Mouse (Mus musculus): ENCODE measurements at regions not wholly inside any gene's neighbourhood (a gene's known extent, or its start where the extent isn't known, plus 50 kb on each side); places are given as distances from the start of the nearest gene placed in this dataset.
A peak's percentile ranks its signal among the peaks of the same experiment; 100 is the strongest.

DNA sequence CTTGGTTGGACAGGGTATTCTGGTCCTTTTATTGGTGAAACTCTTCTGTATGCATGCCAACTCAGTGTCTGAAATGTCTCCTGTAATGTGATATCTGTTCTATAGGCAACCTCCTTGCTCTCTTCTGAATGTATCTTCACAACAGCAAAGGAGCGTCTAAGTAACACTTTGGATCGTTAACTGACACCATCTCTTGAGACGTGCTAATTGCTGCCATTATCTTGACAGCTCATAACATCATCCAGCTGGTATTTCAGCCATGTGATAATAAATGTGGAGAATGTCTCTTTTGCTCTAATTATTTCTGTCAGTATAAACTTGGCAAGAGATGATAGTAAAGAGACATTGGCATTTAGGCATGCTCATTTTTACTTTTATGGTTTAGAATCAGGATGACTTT is 68.8 kb upstream of the Col8a1 start:
- no peak for DNase-seq

GRCm38 (mm10) chr16:57845416-57845815 is 90.9 kb upstream of the Col8a1 start:
- DNase-seq, result no peak

DNA sequence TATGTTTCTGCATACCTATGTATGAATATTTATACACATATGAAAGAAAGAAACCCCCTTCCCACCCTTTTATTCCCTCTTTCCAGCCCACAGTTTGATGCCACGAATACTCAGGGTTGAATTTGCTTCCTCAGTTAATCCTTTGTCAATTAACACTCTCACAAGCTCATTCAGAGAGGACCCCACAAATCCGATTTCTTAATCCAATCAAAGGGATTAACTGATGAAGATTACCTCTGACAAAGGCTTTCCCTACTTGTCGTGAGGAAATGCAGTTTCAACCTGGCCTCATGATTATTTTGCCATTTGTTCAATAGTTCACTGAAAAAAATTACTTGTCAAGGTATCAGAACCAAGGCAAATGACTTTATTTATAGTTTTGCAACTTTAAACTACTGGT is 91.8 kb upstream of the Col8a1 start:
- no peak for DNase-seq

DNA sequence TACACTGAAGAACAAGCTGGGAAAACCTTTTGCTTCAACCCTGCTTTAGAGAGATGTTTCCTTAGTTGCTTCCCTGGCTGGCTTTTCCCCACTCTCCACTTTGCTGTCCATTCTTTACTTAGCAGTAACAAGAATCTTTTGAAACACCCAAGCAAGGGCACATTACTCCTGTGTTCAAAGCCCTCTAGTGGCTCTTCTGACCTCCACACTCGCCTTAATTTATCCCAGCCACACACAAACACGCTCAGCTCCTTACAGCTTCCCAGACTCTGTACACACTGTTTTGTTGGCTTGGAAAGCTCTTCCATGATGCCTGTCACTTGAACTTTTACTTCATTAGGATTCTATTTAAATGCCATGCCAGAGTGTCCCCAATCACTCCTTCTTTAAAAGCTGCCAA is 97.3 kb upstream of the Col8a1 start:
- no peak for DNase-seq

- DNase-seq, result no peak
Observed at GRCm38 (mm10) chr16:57852838-57853460, 98.4 kb upstream of the Col8a1 start.

DNA sequence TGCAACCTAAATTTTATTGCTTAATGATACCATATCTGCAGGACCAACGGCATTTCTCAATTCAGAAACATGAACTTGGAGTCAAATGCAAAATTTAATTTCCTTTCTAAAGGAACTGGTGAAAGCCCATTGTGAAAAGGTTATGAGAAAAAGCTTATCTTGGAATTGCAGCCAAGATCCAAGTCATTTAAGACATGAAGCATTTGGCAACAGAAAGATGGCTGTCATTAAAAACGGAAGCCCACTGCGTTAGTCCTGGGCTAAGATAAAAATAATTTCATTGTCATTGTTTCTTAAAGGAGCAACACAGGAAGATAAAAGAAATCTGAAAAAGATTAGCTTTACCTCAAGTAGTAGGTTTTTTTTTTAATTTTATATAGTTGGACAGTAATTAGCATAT is 99.2 kb upstream of the Col8a1 start:
- no peak for DNase-seq

- no peak for DNase-seq
Observed at GRCm38 (mm10) chr16:57857071-57857470, 102.5 kb upstream of the Col8a1 start.

DNA sequence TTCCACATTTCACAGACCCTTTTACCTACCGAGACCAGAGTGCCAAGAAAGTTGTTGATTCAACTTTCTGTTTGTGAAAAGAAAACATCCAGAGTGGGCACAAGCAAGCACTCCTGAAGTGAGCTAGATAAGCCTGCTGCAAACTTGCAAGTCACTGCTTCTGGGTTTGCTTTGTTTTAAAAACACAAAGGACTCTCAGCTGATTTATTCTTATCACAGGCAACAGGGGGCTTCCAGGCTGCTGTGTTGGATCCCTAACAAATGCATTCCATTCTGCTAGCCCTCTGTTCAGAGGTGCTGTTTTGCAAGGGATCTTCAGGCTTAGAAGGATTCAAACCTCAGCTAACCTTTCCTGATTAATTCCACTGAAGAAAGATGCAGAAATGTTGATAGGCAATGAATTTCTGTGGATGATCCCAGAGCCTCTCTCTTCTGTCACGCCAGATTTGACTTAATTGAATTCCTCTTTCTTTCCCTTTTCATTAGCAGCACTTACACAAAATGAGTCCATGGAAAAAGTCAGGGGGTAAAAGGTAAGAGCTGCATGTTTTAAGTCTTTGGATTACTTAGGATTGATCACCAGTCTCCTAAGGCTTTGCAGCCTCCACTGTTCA is 103.7 kb upstream of the Col8a1 start:
- DNase-seq, result no peak

DNA sequence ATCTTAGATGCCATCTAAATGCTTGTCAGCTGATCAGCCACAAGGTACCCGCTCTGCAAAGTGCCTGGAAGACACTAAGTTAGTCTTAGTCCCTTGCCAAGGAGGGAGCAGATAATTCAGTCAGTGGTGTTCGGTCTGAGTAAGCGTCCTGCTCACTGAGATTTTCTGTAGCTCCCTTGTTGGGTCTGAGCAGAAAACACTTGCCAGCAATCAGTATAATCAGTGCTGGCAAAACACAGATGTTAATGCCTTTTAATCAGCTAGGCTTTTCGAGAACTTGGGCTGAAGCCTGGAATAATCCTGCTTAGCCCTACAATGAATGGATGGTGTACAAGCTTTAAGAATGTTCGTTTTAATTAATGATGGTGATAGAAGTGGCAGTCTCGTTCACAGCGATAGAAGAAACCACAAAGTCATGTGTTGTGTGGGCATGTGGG is 104.2 kb upstream of the Col8a1 start:
- peak; percentile 35 for DNase-seq

DNA sequence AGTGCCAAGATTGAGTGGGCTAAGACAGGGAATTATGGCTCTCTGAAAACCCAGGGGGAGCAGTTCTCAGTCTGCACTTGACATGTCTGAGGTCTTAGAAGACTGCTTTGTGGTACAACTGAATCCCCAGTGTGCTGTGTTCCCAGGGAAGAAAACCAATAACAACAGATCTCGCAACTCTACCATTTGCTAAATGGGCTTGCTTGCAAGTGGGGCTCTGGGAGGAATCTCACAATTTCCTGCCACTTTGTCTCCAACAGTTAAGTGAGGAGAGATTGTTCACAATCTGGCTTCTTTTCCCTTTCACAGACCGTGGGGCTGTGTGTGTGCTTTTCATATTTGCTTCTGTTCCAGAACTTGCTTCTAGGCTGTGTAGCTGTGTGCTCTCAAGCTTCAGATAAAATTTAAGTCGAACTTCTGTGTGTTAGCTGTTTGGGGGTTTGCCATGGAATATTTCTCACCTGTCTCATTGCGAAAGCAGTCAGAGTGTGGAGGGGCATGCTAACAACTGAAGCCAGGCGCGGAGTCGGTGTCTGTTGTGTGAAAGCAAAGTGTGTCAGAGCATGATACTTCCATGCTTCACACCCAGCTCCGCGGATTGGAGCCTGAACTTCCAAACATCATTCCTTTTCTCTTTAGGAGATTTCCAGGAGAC is 108.8 kb upstream of the Col8a1 start:
- no peak for DNase-seq

- no peak for DNase-seq
Observed at GRCm38 (mm10) chr16:57876857-57877256, 122.3 kb upstream of the Col8a1 start.

- no peak for DNase-seq
Observed at GRCm38 (mm10) chr16:57881575-57882094, 127.1 kb upstream of the Col8a1 start.

GRCm38 (mm10) chr16:57888138-57888537 is 133.6 kb upstream of the Col8a1 start:
- DNase-seq, result no peak

DNA sequence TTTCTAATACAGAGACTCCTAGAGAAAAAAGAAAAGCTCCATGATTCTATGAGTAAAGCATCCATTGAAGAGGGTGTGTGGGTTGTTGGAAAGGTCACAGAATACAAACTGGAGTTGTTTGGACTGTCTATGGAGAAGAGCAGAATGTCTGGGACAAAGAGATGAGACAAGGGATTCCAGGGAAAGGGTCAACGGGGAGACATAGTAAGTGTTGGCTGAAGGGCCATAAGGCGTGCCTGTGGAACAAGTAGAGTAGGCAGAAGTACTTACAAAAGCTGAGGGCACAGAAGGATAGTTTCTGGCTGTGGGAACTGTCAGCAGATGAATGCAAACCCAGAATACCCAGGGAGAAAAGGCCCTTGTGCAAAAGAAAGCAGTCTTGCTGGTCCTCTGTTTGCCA is 134.0 kb upstream of the Col8a1 start:
- no peak for DNase-seq

DNA sequence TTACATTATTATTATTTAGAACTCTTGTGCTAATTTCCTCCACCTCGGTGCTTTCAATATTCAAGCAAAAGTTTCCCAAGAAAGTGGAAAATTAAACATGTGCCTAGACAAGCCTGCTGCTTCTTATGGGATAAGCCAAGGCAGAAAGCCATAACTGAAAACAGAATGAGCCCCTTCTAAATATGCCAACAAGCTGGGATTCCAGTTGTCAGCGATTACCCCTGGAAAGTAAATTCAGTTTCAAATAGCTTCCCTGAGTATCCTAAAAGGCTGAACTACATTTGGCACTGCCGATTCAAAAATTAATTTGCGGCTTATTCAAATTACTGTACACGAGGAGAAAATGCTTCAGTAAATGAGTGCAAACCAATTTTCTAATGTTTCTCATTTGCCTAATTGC is 135.6 kb upstream of the Col8a1 start:
- no peak for DNase-seq

DNA sequence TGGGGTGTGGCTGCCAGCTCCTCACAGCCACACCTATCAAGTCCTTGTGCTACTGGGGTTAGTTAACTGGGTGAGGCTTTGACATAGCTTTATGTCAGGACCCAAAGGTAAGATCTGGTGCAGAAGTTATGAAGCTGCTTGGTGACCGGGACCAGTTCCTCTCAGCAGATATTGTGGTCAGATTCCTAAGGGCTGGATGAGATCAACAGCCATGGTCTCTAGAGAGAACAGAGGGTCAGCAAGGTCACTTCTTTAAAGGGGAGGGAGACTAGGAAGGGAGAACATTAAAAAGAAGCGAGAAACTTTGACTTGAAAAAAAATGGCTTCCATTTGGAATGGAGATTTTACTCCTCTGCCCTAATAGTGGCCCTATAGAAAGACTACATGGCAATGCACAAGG is 138.6 kb upstream of the Col8a1 start:
- DNase-seq, result no peak

- DNase-seq, result peak; percentile 5
Observed at GRCm38 (mm10) chr16:57893698-57894352, 139.3 kb upstream of the Col8a1 start.

- no peak for DNase-seq
Observed at GRCm38 (mm10) chr16:57901006-57901405, 146.5 kb upstream of the Col8a1 start.

- no peak for DNase-seq
Observed at GRCm38 (mm10) chr16:57902498-57902897, 148.0 kb upstream of the Col8a1 start.

DNA sequence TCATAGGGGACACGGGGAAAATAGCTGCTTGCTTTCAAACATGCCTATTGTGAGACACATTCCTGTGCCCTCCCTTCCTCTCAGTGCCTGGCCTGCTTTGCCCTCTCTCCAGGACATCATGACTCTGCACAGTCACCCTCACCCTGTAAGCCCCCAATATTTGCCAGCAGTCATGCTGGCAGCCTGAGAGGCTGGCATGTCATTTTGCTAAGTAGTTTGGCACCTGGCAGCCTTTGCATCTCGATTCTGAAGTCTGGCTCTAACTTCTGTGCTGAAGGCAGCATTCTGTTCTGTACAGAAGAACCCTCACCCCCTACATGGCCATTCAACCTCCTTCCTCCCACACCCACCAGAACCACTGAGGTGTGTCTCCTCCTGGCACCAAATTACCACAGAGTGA is 157.5 kb upstream of the Col8a1 start:
- no peak for DNase-seq

GRCm38 (mm10) chr16:57914506-57914905 is 160.0 kb upstream of the Col8a1 start:
- DNase-seq, result no peak

DNA sequence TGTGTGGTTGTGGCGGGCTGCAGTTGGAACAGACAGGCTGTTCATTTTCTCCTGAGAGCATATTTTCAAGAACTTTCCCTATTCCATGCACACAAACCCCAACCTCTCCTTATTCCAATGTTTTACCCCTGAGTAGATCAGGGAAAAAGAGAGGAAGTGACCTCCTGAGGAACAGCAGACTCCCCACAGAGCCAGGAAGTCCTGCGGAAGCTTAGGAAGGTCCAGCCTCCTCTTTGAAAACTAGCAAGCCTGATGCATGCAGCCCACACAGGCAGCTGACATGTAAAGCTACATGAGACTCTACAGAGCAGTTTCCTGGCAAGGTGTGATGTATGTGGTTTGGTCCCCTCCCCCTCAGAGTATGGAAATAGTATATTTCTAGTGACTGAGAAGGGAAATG is 160.9 kb upstream of the Col8a1 start:
- DNase-seq, result no peak

GRCm38 (mm10) chr16:57923447-57924129 is 169.1 kb upstream of the Col8a1 start:
- no peak for DNase-seq
